Mouse (Mus musculus): ENCODE measurements at regions not wholly inside any gene's neighbourhood (a gene's known extent, or its start where the extent isn't known, plus 50 kb on each side); places are given as distances from the start of the nearest gene placed in this dataset.

DNA sequence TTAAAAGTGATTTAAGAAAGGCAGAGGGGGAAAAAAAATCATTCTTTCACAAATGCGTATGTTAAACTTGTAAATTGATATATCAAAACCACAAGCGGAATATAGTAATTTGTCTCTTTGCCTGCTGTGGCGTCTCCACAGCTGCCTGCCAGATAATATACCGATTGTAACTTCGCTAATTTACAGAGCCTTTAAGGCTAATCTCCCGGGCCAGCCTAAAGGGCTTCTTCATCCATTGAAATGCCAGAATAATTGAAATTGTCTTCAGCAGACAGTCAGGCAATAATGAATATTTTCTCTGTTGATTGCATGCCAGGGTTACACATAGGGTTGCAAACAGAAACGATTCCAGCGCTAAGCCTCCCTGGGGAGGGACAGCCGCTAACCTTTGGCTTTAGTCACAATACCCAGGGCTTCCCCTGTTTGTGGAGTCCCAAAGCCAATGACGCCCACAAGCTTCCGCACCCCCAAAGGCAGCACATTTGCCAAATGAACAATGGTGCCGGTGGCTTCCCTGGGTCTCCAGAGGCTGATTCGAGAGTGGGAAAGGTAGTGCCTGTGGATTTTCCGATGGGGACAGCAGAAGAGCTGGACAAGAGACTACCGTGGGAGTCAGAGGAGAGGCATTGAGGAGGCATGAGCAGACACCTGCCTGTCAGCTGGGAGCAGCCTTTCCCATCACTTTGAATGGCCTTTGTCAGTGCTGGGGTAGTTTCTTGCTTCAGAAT lies 248.2 kb upstream of the 4930412O13Rik start:
- peaks cover 6% of the 10 kb centered on the region for H3K4me1 ChIP-seq (ENCODE audit: control insufficient read depth, insufficient read depth, low read length)
- 14% methylated on average over 15 of the region's 15 CpGs for WGBS
- no peak overlapping the region for H3K9ac ChIP-seq (replicated peaks; ENCODE audit: low read depth, low read length)

DNA sequence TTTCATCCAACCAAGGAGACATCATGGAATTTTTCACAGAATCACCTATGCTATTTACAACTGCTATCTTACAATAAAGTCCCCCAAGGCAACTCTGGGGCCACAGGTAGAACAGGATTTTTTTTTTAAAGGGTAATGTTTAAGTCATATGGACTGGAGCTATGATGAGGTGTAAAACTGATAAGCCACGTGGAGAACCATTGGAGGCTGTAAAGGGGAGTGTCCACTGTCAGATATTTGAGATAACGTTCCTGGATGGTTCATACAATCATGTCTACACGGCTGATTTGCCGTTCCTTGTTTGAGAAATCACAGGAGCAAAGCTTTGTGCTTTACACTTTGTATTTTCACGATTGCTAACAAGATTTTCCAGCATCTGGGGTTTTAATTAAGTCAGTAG lies 241.8 kb upstream of the 4930412O13Rik start:
- WGBS: 66% methylated on average over 5 of the region's 5 CpGs
- Histone ChIP-seq H3K4me2 (ENCODE audit: low read depth, low read length) (no peak overlapping the region), H3K4me3 (ENCODE audit: low read depth, low read length) (no peak overlapping the region), H3K4me1 (ENCODE audit: control insufficient read depth, insufficient read depth, low read length) (no peaks in the 10 kb centered on the region), H3K9me3 (ENCODE audit: control insufficient read depth, low read length) (no peaks in the 10 kb centered on the region), H3K9ac (replicated peaks; ENCODE audit: low read depth, low read length) (no peak overlapping the region), H3K27ac (ENCODE audit: low read depth, low read length) (no peak overlapping the region), H3K27me3 (ENCODE audit: control insufficient read depth, insufficient read depth, low read length) (no peaks in the 10 kb centered on the region), H3K36me3 (ENCODE audit: control insufficient read depth, insufficient read depth, low read length) (no peaks in the 10 kb centered on the region)
- ATAC-seq (ENCODE audit: low read depth): no peak

More for the DNA sequence above, 248.2 kb upstream of the 4930412O13Rik start:
- ATAC-seq (ENCODE audit: low read depth): peak; percentile 58; the same call in 1 of the 2 replicates
- H3K9me3 ChIP-seq (ENCODE audit: control insufficient read depth, low read length): no peaks in the 10 kb centered on the region
- peak overlapping the region; percentile 35; the same call in 1 of the 2 replicates for H3K4me2 ChIP-seq (ENCODE audit: low read depth, low read length)
- no peak overlapping the region for H3K27ac ChIP-seq (ENCODE audit: low read depth, low read length)
- H3K27me3 ChIP-seq (ENCODE audit: control insufficient read depth, insufficient read depth, low read length): no peaks in the 10 kb centered on the region
- H3K4me3 ChIP-seq (ENCODE audit: low read depth, low read length): 0 out of 2 replicates have a peak overlapping the region, but pooled peaks have one; percentile 1
- no peaks in the 10 kb centered on the region for H3K36me3 ChIP-seq (ENCODE audit: control insufficient read depth, insufficient read depth, low read length)

DNA sequence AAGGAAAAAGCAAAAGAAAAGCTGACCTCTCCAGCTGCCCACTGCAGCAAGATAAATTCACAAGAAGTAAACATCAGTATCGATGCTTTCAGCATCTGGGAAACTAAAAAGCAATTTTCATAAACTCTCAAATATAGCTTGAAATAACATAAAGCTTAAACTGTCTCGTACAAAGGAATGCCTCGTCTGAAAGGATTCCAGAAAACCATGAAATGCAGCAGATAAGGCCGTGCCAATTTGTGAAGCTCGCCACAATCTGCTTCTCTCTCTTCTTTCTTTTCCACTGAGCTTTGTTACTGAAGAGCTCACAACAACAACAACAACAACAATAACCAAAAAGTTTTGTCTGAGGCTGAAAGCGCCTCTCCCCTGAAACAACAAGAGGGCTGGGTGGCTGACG lies 239.4 kb upstream of the 4930412O13Rik start:
- 63% methylated on average over 7 of the region's 7 CpGs for WGBS
- Histone ChIP-seq H3K4me1 (ENCODE audit: control insufficient read depth, insufficient read depth, low read length) (no peaks in the 10 kb centered on the region), H3K4me3 (ENCODE audit: low read depth, low read length) (no peak overlapping the region), H3K9me3 (ENCODE audit: control insufficient read depth, low read length) (no peaks in the 10 kb centered on the region), H3K36me3 (ENCODE audit: control insufficient read depth, insufficient read depth, low read length) (no peaks in the 10 kb centered on the region), H3K4me2 (ENCODE audit: low read depth, low read length) (no peak overlapping the region), H3K9ac (replicated peaks; ENCODE audit: low read depth, low read length) (no peak overlapping the region), H3K27ac (ENCODE audit: low read depth, low read length) (no peak overlapping the region), H3K27me3 (ENCODE audit: control insufficient read depth, insufficient read depth, low read length) (no peaks in the 10 kb centered on the region)
- ATAC-seq (ENCODE audit: low read depth): no peak

DNA sequence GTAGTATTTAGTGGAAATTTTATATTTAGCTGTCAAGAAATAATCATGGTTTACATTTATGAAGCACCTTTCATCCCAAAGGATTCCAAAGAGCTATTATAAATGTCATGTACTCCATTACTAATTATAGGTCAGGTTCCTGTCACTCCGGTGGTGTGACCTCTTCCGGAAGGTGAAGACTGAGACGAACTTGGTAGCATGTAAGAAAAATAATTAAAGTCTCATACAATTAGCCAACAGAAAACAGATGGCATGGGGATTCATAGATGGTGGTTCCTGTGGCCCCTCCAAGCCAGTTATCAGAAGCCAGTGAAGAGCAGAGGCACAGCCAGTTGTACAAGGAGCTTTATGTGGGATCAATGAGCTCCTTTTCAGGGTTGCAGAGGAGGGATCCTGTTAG lies 238.6 kb upstream of the 4930412O13Rik start:
- H3K9me3 ChIP-seq (ENCODE audit: control insufficient read depth, low read length): no peaks in the 10 kb centered on the region
- no peaks in the 10 kb centered on the region for H3K36me3 ChIP-seq (ENCODE audit: control insufficient read depth, insufficient read depth, low read length)
- no peaks in the 10 kb centered on the region for H3K27me3 ChIP-seq (ENCODE audit: control insufficient read depth, insufficient read depth, low read length)
- no peak overlapping the region for H3K4me3 ChIP-seq (ENCODE audit: low read depth, low read length)
- no peak for ATAC-seq (ENCODE audit: low read depth)
- WGBS: 77% methylated on average over 3 of the region's 3 CpGs
- no peak overlapping the region for H3K9ac ChIP-seq (replicated peaks; ENCODE audit: low read depth, low read length)
- H3K4me1 ChIP-seq (ENCODE audit: control insufficient read depth, insufficient read depth, low read length): no peaks in the 10 kb centered on the region
- H3K4me2 ChIP-seq (ENCODE audit: low read depth, low read length): no peak overlapping the region
- H3K27ac ChIP-seq (ENCODE audit: low read depth, low read length): no peak overlapping the region

DNA sequence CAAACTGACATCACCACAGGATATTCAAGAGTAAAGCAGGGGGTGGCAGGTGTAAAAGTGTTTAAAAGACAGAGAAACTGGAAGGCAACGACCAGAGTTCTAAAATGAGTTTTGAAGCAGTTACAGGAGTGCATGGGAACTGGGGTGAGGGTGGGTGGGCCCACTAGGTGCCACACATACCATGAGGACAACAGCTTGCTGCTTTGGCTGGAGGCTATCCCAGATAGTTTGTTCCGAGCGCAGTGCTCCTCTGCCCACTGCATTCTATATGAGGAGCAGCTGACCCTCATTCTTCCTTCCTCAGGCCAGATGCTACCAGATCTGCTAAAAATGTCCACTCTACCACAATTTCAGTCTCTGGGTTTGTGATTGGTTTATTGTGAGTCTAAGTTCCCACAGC lies 234.6 kb upstream of the 4930412O13Rik start:
- H3K36me3 ChIP-seq (ENCODE audit: control insufficient read depth, insufficient read depth, low read length): no peaks in the 10 kb centered on the region
- 45% methylated on average over 3 of the region's 3 CpGs for WGBS
- no peaks in the 10 kb centered on the region for H3K27me3 ChIP-seq (ENCODE audit: control insufficient read depth, insufficient read depth, low read length)
- no peaks in the 10 kb centered on the region for H3K9me3 ChIP-seq (ENCODE audit: control insufficient read depth, low read length)
- H3K9ac ChIP-seq (replicated peaks; ENCODE audit: low read depth, low read length): no peak overlapping the region
- H3K4me3 ChIP-seq (ENCODE audit: low read depth, low read length): no peak overlapping the region
- H3K27ac ChIP-seq (ENCODE audit: low read depth, low read length): no peak overlapping the region
- ATAC-seq (ENCODE audit: low read depth): no peak
- H3K4me2 ChIP-seq (ENCODE audit: low read depth, low read length): no peak overlapping the region
- no peaks in the 10 kb centered on the region for H3K4me1 ChIP-seq (ENCODE audit: control insufficient read depth, insufficient read depth, low read length)

DNA sequence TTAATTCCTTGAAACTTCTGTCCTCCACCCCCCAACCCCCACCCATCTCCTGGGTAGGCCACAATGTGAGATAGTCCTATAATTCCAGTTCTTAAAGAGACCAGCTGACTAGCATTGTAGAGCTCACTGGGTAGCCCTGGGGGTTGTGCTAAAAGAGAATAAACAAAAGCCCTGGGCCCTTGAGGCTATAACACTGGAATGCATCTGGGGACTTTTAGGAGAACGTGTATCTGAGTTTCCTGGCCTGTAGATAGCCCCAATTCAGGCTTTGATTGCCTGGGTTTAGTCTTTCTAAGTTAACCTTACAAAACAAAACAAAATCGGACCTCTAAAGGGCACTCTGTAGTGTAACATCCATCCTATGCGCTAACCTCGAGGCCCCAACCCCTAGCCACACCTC lies 234.1 kb upstream of the 4930412O13Rik start:
- H3K27ac ChIP-seq (ENCODE audit: low read depth, low read length): no peak overlapping the region
- 2% methylated on average over 4 of the region's 4 CpGs for WGBS
- no peak overlapping the region for H3K9ac ChIP-seq (replicated peaks; ENCODE audit: low read depth, low read length)
- no peak overlapping the region for H3K4me3 ChIP-seq (ENCODE audit: low read depth, low read length)
- H3K27me3 ChIP-seq (ENCODE audit: control insufficient read depth, insufficient read depth, low read length): no peaks in the 10 kb centered on the region
- no peaks in the 10 kb centered on the region for H3K36me3 ChIP-seq (ENCODE audit: control insufficient read depth, insufficient read depth, low read length)
- H3K4me2 ChIP-seq (ENCODE audit: low read depth, low read length): no peak overlapping the region
- no peaks in the 10 kb centered on the region for H3K9me3 ChIP-seq (ENCODE audit: control insufficient read depth, low read length)
- no peaks in the 10 kb centered on the region for H3K4me1 ChIP-seq (ENCODE audit: control insufficient read depth, insufficient read depth, low read length)
- ATAC-seq (ENCODE audit: low read depth): no peak

DNA sequence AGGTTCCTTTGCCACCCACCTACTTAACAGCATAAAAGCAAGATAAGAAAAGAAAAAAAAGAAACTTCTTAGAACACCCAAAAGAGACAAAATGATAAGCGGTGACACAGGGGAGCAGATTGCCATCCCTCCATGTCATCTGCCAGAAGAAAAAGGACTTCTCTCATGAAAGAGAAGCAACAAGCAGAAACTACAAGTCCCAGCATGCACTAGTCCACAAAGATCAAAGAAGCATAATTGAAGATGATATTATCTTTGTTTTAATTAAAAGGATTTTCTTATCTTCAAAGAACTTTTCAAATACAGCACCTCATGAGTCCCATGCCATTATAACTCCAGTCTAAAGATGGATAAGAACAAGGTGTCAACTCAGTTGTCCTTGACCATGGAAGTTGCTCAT lies 231.0 kb upstream of the 4930412O13Rik start:
- Histone ChIP-seq H3K27me3 (ENCODE audit: control insufficient read depth, insufficient read depth, low read length) (no peaks in the 10 kb centered on the region), H3K9me3 (ENCODE audit: control insufficient read depth, low read length) (no peaks in the 10 kb centered on the region), H3K36me3 (ENCODE audit: control insufficient read depth, insufficient read depth, low read length) (no peaks in the 10 kb centered on the region), H3K27ac (ENCODE audit: low read depth, low read length) (no peak overlapping the region), H3K4me1 (ENCODE audit: control insufficient read depth, insufficient read depth, low read length) (no peaks in the 10 kb centered on the region), H3K9ac (replicated peaks; ENCODE audit: low read depth, low read length) (no peak overlapping the region), H3K4me2 (ENCODE audit: low read depth, low read length) (no peak overlapping the region), H3K4me3 (ENCODE audit: low read depth, low read length) (no peak overlapping the region)
- 97% methylated on average over 1 of the region's 1 CpGs for WGBS
- no peak for ATAC-seq (ENCODE audit: low read depth)

DNA sequence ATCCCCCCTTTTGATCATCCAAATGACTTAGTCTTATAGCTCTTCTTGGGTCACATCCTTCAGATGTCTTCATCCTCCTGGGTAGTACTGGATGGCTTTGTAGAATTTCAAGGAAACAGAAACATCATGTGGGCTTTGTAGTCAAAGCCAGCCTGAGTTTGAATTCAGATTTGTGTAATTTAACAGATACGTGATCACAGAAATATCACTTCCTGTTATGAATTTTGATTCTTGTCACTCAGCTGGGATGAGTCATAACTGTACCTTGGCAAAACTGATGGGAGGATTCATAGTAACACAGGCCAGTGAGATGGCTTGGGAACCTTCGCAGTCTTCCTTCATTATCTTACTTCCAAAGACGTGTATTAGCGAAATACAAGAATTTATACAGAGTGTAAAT lies 222.2 kb upstream of the 4930412O13Rik start:
- Histone ChIP-seq H3K4me2 (ENCODE audit: low read depth, low read length) (no peak overlapping the region), H3K27ac (ENCODE audit: low read depth, low read length) (no peak overlapping the region), H3K9ac (replicated peaks; ENCODE audit: low read depth, low read length) (no peak overlapping the region), H3K27me3 (ENCODE audit: control insufficient read depth, insufficient read depth, low read length) (no peaks in the 10 kb centered on the region), H3K4me1 (ENCODE audit: control insufficient read depth, insufficient read depth, low read length) (no peaks in the 10 kb centered on the region), H3K9me3 (ENCODE audit: control insufficient read depth, low read length) (no peaks in the 10 kb centered on the region), H3K4me3 (ENCODE audit: low read depth, low read length) (no peak overlapping the region), H3K36me3 (ENCODE audit: control insufficient read depth, insufficient read depth, low read length) (no peaks in the 10 kb centered on the region)
- 92% methylated on average over 4 of the region's 4 CpGs for WGBS
- ATAC-seq (ENCODE audit: low read depth): no peak

DNA sequence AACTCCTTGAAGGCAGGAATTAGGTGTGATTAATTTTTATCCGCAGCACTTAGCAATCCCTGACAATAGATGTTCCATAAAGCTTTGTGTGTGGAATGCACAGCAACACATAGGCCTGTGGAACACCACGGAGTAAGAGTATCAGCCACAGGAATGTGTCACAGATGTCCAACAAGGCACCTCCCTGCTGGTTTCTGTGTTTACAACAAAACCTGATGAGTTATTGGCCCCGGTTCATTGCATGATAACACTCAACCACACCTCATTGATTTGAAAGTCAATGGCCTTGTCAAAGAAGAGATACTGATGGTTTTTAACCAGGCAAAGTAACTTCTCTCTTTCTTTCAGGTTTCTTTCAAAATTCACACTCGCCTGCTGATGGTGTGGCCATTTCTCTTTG lies 211.4 kb upstream of the 4930412O13Rik start:
- ATAC-seq (ENCODE audit: low read depth): no peak
- Histone ChIP-seq H3K9ac (replicated peaks; ENCODE audit: low read depth, low read length) (no peak overlapping the region), H3K27ac (ENCODE audit: low read depth, low read length) (no peak overlapping the region), H3K36me3 (ENCODE audit: control insufficient read depth, insufficient read depth, low read length) (no peaks in the 10 kb centered on the region), H3K9me3 (ENCODE audit: control insufficient read depth, low read length) (no peaks in the 10 kb centered on the region), H3K4me1 (ENCODE audit: control insufficient read depth, insufficient read depth, low read length) (no peaks in the 10 kb centered on the region), H3K27me3 (ENCODE audit: control insufficient read depth, insufficient read depth, low read length) (no peaks in the 10 kb centered on the region), H3K4me2 (ENCODE audit: low read depth, low read length) (no peak overlapping the region), H3K4me3 (ENCODE audit: low read depth, low read length) (no peak overlapping the region)
- WGBS: 65% methylated on average over 4 of the region's 4 CpGs
